16 mouse cellular contexts compared by ENCODE assay signal in genomic region chr5:134607121-134607520, GRCm38 (mm10). TPM values are rescaled to one million over a fixed set of nuclear protein-coding genes. Genes with fewer than 3 reads are reported as not detected.
DNase-seq lines count a peak whose midpoint lies in the region; ATAC-seq and TF ChIP-seq lines count a peak whose summit lies in the region.
"Had no signal": no experiment of that assay in that cellular context is flagged by ENCODE, and none has a peak within 500 bp of the region (broad histone marks: within the 10 kb centered on the region; RNA-seq: fewer than 3 reads in every experiment).

No protein-coding gene starts in this region.

- peak; percentile 93 for ATAC-seq in megakaryocyte progenitor cell, adult 5-6 weeks (replicated peaks; ENCODE audit: poor library complexity)
- ATAC-seq in activated CD4-positive, CD25-positive, alpha-beta regulatory T cell, adult 4 months = no peak
- ATAC-seq: forebrain, embryonic 15.5 days had no signal

- H3K4me1 ChIP-seq in bone marrow macrophage, adult 2 months (ENCODE audit: control insufficient read depth, insufficient read depth, low read length) = peaks cover 25% of the 10 kb centered on the region
- H3K4me1 ChIP-seq: embryonic facial prominence, embryonic 12.5 days; forebrain, embryonic 15.5 days had no signal

- intact Hi-C loops in left cerebral cortex, postnatal 25 days (cut with DNase I) = no loop called here

- peak; percentile 58 for DNase-seq in layer of hippocampus, adult 9-11 months
- no peak for DNase-seq in layer of hippocampus, adult 2 months (ENCODE audit: low spot score in 2 of 2)
- peak; percentile 97 for DNase-seq in 416B (ENCODE audit: low read depth)
- DNase-seq in left cerebral cortex, postnatal 25 days (ENCODE audit: low spot score in 2 of 2) = no peak
- DNase-seq in urinary bladder, postnatal 14 days (ENCODE audit: low spot score) = no peak
- DNase-seq: kidney, postnatal 14 days; right cerebral cortex, postnatal 25 days had no signal

- H3K27ac ChIP-seq in layer of hippocampus, adult 2 months = no peak overlapping the region
- H3K27ac ChIP-seq in bone marrow macrophage, adult 2 months (ENCODE audit: insufficient read depth, low read depth, low read length) = peak overlapping the region; percentile 70
- H3K27ac ChIP-seq: embryonic facial prominence, embryonic 12.5 days; forebrain, embryonic 15.5 days; heart, adult 2 months; hindbrain, embryonic 15.5 days had no signal

- TF ChIP-seq POLR2A in bone marrow macrophage, adult 2 months (IDR thresholded peaks at IDR 0.05; ENCODE audit: borderline replicate concordance, low read depth, low read length) = no peak

- no peak overlapping the region for H3K4me3 ChIP-seq in layer of hippocampus, adult 2 months
- H3K4me3 ChIP-seq in bone marrow macrophage, adult 2 months (ENCODE audit: insufficient read depth, low read length) = no peak overlapping the region
- H3K4me3 ChIP-seq: embryonic facial prominence, embryonic 12.5 days; forebrain, embryonic 15.5 days; heart, adult 2 months; hindbrain, embryonic 15.5 days had no signal

- TF ChIP-seq CTCF in layer of hippocampus, adult 2 months (conservative IDR thresholded peaks at IDR 0.05) = no peak
- TF ChIP-seq CTCF in bone marrow macrophage, adult 2 months (IDR thresholded peaks at IDR 0.05; ENCODE audit: low read depth, low read length) = no peak

RNA-seq across cellular contexts. Expression of gene Lat2, which starts 7.7 kb away (rescaled TPM):
- 1 to 10 TPM; 2.2 to 3.0 TPM for total RNA-seq in layer of hippocampus, adult 2 months (2021)
- polyA plus RNA-seq in bone marrow macrophage, adult 2 months (2012; ENCODE audit: insufficient read depth, insufficient read length, missing spikeins) = 202 and 213 TPM in 2 replicates
- total RNA-seq in megakaryocyte progenitor cell, adult 5-6 weeks (2015) = 33.7 and 35.8 TPM in 2 replicates
- total RNA-seq in megakaryocyte progenitor cell, adult 5-6 weeks (2017) = 48.6 and 67.4 TPM in 2 replicates
- 1 to 10 TPM; 3.8 to 5.4 TPM for polyA plus RNA-seq in activated CD4-positive, CD25-positive, alpha-beta regulatory T cell, adult 4 months (2017; shearing (Covaris generic))
- total RNA-seq in left cerebral cortex, postnatal 25 days (2021) = 1 to 10 TPM; 1.5 to 4.2 TPM

RNA-seq across cellular contexts. Expression of gene Rfc2, which starts 26.0 kb away (rescaled TPM):
- total RNA-seq in layer of hippocampus, adult 2 months (2021) = 10 to 100 TPM; 48.1 to 55.6 TPM
- 90.0 and 91.9 TPM in 2 replicates for polyA plus RNA-seq in bone marrow macrophage, adult 2 months (2012; ENCODE audit: insufficient read depth, insufficient read length, missing spikeins)
- 230 and 236 TPM in 2 replicates for total RNA-seq in megakaryocyte progenitor cell, adult 5-6 weeks (2015)
- 145 and 166 TPM in 2 replicates for total RNA-seq in megakaryocyte progenitor cell, adult 5-6 weeks (2017)
- 100 to 1,000 TPM; 129 to 149 TPM for polyA plus RNA-seq in activated CD4-positive, CD25-positive, alpha-beta regulatory T cell, adult 4 months (2017; shearing (Covaris generic))
- 10 to 100 TPM; 56.1 to 61.2 TPM for total RNA-seq in left cerebral cortex, postnatal 25 days (2021)

RNA-seq across cellular contexts. Expression of gene Eif4h, which starts 32.2 kb away (rescaled TPM):
- 100 to 1,000 TPM; 298 to 323 TPM for total RNA-seq in layer of hippocampus, adult 2 months (2021)
- 169 and 175 TPM in 2 replicates for polyA plus RNA-seq in bone marrow macrophage, adult 2 months (2012; ENCODE audit: insufficient read depth, insufficient read length, missing spikeins)
- total RNA-seq in megakaryocyte progenitor cell, adult 5-6 weeks (2015) = 201 and 220 TPM in 2 replicates
- total RNA-seq in megakaryocyte progenitor cell, adult 5-6 weeks (2017) = 238 and 266 TPM in 2 replicates
- 100 to 1,000 TPM; 112 to 143 TPM for polyA plus RNA-seq in activated CD4-positive, CD25-positive, alpha-beta regulatory T cell, adult 4 months (2017; shearing (Covaris generic))
- 100 to 1,000 TPM; 334 to 352 TPM for total RNA-seq in left cerebral cortex, postnatal 25 days (2021)

RNA-seq across cellular contexts. Expression of gene Syna, which starts 47.1 kb away (rescaled TPM):
- 1 to 10 TPM; 5.4 to 6.8 TPM for total RNA-seq in layer of hippocampus, adult 2 months (2021)
- not detected in 2 replicates for polyA plus RNA-seq in bone marrow macrophage, adult 2 months (2012; ENCODE audit: insufficient read depth, insufficient read length, missing spikeins)
- not detected in 2 replicates for total RNA-seq in megakaryocyte progenitor cell, adult 5-6 weeks (2015)
- total RNA-seq in megakaryocyte progenitor cell, adult 5-6 weeks (2017) = not detected in 2 replicates
- polyA plus RNA-seq in activated CD4-positive, CD25-positive, alpha-beta regulatory T cell, adult 4 months (2017; shearing (Covaris generic)) = under 1 TPM in 1 of 2 experiments, not detected in 1; 0.43 TPM
- under 1 TPM; 0.16 to 0.23 TPM for total RNA-seq in left cerebral cortex, postnatal 25 days (2021)
- total RNA-seq: heart, adult 2 months; megakaryocyte-erythroid progenitor cell, adult 5-6 weeks had no signal
- polyA plus RNA-seq: heart, adult 2 months; neural tube, embryonic 14.5 days had no signal

RNA-seq across cellular contexts. Expression of gene Clip2, which starts 54.9 kb away (rescaled TPM):
- 10 to 100 TPM; 90.0 to 99.3 TPM for total RNA-seq in layer of hippocampus, adult 2 months (2021)
- 13.1 and 14.3 TPM in 2 replicates for polyA plus RNA-seq in bone marrow macrophage, adult 2 months (2012; ENCODE audit: insufficient read depth, insufficient read length, missing spikeins)
- 2.1 and 2.2 TPM in 2 replicates for total RNA-seq in megakaryocyte progenitor cell, adult 5-6 weeks (2015)
- 4.0 and 17.6 TPM in 2 replicates for total RNA-seq in megakaryocyte progenitor cell, adult 5-6 weeks (2017)
- polyA plus RNA-seq in activated CD4-positive, CD25-positive, alpha-beta regulatory T cell, adult 4 months (2017; shearing (Covaris generic)) = 1 to 10 TPM in 1 of 2 experiments, under 1 TPM in 1; 0.30 to 1.1 TPM
- 100 to 1,000 TPM; 106 to 120 TPM for total RNA-seq in left cerebral cortex, postnatal 25 days (2021)

Comparison
In these comparisons a context has a peak if more than half of its experiments do, and no peak if none do; other contexts are left out.
1. DNase-seq: peak in layer of hippocampus, adult 9-11 months (single experiment) and 416B (single experiment); none in layer of hippocampus, adult 2 months (0 of 2), left cerebral cortex, postnatal 25 days (0 of 2) and urinary bladder, postnatal 14 days (single experiment).
2. RNA of gene Lat2, which starts 7.7 kb away (total RNA-seq): 33.7 to 67.4 TPM in megakaryocyte progenitor cell, adult 5-6 weeks; 1.5 to 4.2 TPM in left cerebral cortex, postnatal 25 days and 2.2 to 3.0 TPM in layer of hippocampus, adult 2 months; every median in the first group is over 4 times any median in the second.